Mouse (Mus musculus): ENCODE measurements around the gene Rbms1. TPM values are rescaled to one million over a fixed set of nuclear protein-coding genes. Genes with fewer than 3 reads are reported as not detected.

Gene Rbms1
- polyA plus RNA-seq, 1 experiment from 2014 or later = 65.2 TPM

DNA sequence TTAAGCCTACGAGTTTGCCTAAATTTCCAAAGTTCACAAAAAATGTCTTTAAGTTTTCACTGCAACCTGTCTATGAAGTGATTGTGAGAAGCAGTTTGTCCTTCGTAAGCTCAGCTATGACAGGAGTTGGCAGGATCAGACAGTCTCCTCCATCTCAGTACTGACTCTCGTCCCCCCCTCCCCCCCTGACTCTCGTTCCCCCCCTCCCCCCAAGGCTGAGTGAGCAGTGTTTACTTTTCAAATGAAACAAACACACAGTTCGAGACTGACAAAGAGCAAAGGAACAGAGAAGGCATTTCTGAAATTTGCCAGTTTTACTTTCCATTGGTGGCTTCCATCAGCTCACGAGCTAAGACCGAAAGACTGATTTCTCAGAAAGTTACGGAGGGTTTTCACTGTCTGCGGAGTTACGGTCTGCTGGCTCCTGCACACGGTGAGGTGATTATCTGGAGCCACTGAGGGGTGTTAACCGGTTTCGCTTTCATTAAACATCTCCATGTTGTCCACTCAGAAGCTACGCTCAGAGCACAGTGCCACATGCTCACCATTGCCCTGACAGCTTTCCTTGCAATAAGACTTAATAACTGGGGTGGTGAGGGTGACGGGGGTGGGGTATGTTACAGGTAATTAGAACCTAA, 162.0 kb downstream of the Rbms1 start:
- Histone ChIP-seq H3K9me3 (replicated peaks) (no peaks in the 10 kb centered on the region), H3K4me3 (replicated peaks) (no peak overlapping the region), H3K4me1 (peaks cover 38% of the 10 kb centered on the region), H3K27ac (replicated peaks) (no peak overlapping the region), H3K9ac (replicated peaks) (no peak overlapping the region), H3K27me3 (replicated peaks) (no peaks in the 10 kb centered on the region), H3K4me2 (0 out of 2 replicates have a peak overlapping the region, but pooled peaks have one; percentile 19), H3K36me3 (no peaks in the 10 kb centered on the region)
- no peak for ATAC-seq (ENCODE audit: low FRiP score)
- 40% methylated on average over 15 of the region's 15 CpGs for WGBS

DNA sequence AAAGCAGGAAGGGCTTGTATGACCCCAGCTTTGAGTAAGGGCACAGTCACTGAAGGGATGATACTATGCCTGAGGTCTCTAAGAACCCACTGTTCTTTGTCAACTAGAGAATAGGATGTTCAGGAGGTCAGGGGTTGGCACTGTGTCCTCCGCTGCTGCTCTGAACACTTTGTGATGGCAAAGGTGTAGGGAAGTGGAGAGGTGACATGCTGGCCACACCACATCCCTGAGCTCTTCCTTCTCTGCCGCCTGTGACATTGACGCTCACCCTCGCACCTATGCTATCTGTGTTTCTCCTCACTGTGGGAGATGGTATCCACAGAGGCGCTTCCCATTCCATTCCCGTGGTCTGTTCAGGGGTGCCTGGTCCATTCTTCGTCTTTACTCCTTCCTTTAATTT, 163.2 kb downstream of the Rbms1 start:
- Histone ChIP-seq H3K4me1 (peaks cover 37% of the 10 kb centered on the region), H3K4me3 (replicated peaks) (no peak overlapping the region), H3K9me3 (replicated peaks) (no peaks in the 10 kb centered on the region), H3K9ac (replicated peaks) (no peak overlapping the region), H3K36me3 (no peaks in the 10 kb centered on the region), H3K4me2 (no peak overlapping the region), H3K27me3 (replicated peaks) (no peaks in the 10 kb centered on the region), H3K27ac (replicated peaks) (no peak overlapping the region)
- no peak for ATAC-seq (ENCODE audit: low FRiP score)
- WGBS = 90% methylated on average over 7 of the region's 7 CpGs

DNA sequence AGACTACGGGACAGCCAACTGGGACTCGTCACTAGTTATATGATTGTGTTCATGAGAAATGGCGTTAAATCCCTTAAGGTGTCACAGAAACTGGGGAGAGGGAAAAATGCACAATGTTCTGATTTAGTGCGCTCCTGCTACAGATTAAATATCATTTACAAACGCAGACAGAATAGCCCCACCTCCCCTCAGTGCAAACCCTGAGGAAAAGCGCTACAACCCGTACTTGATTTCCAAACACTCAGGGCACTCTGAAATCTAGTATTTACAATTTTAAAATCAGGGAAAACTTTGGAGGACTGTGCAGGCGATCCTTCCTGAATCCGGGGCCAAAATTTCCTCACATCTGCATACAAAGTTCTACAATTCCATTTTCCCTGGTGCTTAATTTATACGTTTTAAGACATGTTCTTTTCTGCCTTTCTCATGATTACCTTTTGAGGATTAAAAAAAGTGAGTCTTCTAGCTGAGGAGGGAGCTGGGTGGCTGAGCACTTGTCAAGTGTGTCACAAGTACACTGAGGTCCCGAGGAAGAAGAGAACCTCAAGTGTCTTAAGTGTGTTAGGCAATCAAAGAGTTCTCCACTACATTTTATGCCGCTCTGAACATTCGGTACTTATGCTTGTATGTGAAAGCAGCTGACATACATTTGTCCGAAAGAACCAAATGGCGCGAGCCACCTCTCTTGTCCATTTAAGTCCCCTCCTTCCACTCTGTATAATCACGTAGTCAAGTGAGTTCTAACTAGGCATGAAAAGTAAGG, 164.0 kb downstream of the Rbms1 start:
- no peak overlapping the region for H3K9ac ChIP-seq (replicated peaks)
- no peaks in the 10 kb centered on the region for H3K27me3 ChIP-seq (replicated peaks)
- H3K27ac ChIP-seq (replicated peaks) = no peak overlapping the region
- ATAC-seq (ENCODE audit: low FRiP score) = no peak
- no peaks in the 10 kb centered on the region for H3K9me3 ChIP-seq (replicated peaks)
- peaks cover 31% of the 10 kb centered on the region for H3K4me1 ChIP-seq
- 77% methylated on average over 17 of the region's 17 CpGs for whole genome bisulfite sequencing
- no peak overlapping the region for H3K4me2 ChIP-seq
- H3K36me3 ChIP-seq = no peaks in the 10 kb centered on the region
- H3K4me3 ChIP-seq (replicated peaks) = no peak overlapping the region

DNA sequence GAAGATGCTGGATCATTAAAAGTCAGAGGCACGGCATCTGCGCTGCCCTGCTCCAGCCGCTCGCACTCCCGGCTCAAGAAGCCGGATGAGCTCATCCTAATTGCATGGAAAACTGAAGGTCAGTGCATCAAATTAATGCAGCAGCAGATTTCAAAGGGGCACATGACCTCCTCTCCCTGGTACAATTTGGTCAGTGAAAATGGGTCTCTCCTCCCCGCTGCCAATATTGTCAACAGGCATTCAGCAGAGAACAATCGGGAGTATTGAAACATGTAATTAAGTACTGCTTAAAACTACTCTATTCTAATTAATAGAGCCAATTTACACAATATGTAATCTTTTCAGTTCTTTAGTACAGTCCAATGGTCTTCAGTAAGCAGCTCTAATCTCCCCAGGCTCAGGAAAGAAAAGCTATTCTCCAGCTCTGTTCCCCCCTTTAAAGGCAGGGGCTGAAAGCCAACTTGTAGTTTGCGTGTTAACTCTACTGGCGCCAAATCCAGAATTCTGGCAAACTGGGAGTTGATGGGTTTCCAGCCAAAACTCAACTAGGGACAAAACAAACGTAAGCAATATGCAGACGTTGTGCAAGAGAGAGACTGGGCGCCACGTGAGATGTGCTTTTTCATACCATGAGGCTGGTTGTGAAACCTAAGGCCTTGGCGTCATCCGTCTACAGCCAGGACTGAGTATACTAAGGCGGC, 165.9 kb downstream of the Rbms1 start:
- Histone ChIP-seq H3K4me3 (replicated peaks) (no peak overlapping the region), H3K36me3 (no peaks in the 10 kb centered on the region), H3K4me2 (peak overlapping the region; percentile 13; the same call in 1 of the 2 replicates), H3K4me1 (peaks cover 31% of the 10 kb centered on the region), H3K9ac (replicated peaks) (no peak overlapping the region), H3K27ac (replicated peaks) (peak overlapping the region; percentile 61; the same call in 1 of the 2 replicates), H3K27me3 (replicated peaks) (no peaks in the 10 kb centered on the region), H3K9me3 (replicated peaks) (no peaks in the 10 kb centered on the region)
- peak; percentile 55 for ATAC-seq (ENCODE audit: low FRiP score)
- 47% methylated on average over 17 of the region's 17 CpGs for WGBS

DNA sequence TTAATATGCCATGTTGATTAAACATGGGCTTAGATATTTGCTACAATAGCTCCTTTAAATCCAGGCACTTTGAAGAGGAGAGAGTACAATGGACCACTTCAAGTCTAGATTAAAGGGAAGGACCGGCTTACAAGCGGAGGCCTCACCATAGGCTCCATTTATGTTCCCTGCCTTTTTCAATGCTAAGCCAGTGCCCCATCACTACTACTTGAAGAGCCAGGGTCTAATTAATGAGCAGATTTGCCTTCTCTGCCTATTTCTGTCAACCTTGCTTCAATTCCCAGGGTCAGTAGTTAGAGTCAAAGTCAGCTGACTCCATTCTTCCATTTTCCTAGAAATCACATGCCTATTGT, 166.4 kb downstream of the Rbms1 start:
- no peak overlapping the region for H3K9ac ChIP-seq (replicated peaks)
- ATAC-seq (ENCODE audit: low FRiP score) = peak; percentile 34; the same call in 1 of the 2 replicates
- H3K36me3 ChIP-seq = no peaks in the 10 kb centered on the region
- peak overlapping the region; percentile 52; the same call in 1 of the 2 replicates for H3K27ac ChIP-seq (replicated peaks)
- peaks cover 28% of the 10 kb centered on the region for H3K4me1 ChIP-seq
- 18% methylated on average over 2 of the region's 2 CpGs for whole genome bisulfite sequencing
- H3K27me3 ChIP-seq (replicated peaks) = no peaks in the 10 kb centered on the region
- peak overlapping the region; percentile 13; the same call in 1 of the 2 replicates for H3K4me2 ChIP-seq
- H3K4me3 ChIP-seq (replicated peaks) = no peak overlapping the region
- no peaks in the 10 kb centered on the region for H3K9me3 ChIP-seq (replicated peaks)

DNA sequence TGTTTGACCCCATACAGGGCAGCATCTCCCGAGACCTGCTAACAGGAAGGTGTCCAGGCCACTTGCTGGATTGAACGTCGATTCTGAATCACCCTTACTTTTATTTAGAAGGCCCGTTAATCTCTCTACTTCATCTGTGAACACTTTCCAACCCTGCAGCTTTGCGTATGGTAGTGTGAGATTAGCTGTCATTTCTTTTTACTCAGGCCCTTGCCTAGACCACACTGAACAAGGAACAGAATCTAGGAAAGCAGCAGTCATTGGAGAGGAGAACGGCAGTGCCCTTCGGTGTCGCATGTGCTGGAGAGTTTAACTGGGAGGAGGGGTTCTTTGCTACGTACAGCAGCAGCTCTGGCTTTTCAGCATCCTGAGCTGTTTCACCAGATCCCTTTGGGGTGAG, 167.1 kb downstream of the Rbms1 start:
- Histone ChIP-seq H3K27me3 (replicated peaks) (no peaks in the 10 kb centered on the region), H3K4me3 (replicated peaks) (no peak overlapping the region), H3K27ac (replicated peaks) (no peak overlapping the region), H3K36me3 (no peaks in the 10 kb centered on the region), H3K4me2 (no peak overlapping the region), H3K9ac (replicated peaks) (no peak overlapping the region), H3K4me1 (peaks cover 22% of the 10 kb centered on the region), H3K9me3 (replicated peaks) (no peaks in the 10 kb centered on the region)
- WGBS = 73% methylated on average over 9 of the region's 9 CpGs
- no peak for ATAC-seq (ENCODE audit: low FRiP score)

DNA sequence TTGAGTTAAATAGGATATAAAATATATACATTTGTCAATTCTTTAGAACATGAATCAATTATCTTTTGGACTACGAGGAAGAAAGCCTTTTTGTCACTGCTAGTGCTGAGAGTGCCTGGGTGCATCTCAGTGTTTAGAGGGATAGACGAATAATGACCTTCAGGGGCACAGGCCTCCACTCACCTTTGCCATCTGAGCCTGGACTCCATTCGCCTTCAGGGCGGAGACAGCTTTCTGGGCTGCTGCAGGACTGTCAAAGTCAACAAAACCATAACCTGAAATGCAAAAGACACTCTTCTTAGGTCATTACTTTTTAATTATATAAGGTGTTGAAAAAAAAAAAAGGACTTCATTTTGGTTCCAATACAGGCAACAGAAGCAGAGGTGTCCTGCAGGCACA, 170.5 kb downstream of the Rbms1 start:
- H3K4me1 ChIP-seq = peaks cover 18% of the 10 kb centered on the region
- 82% methylated on average over 4 of the region's 4 CpGs for WGBS
- no peak for ATAC-seq (ENCODE audit: low FRiP score)
- no peaks in the 10 kb centered on the region for H3K36me3 ChIP-seq
- no peak overlapping the region for H3K27ac ChIP-seq (replicated peaks)
- H3K4me2 ChIP-seq = no peak overlapping the region
- no peaks in the 10 kb centered on the region for H3K27me3 ChIP-seq (replicated peaks)
- H3K9me3 ChIP-seq (replicated peaks) = no peaks in the 10 kb centered on the region
- H3K9ac ChIP-seq (replicated peaks) = no peak overlapping the region
- no peak overlapping the region for H3K4me3 ChIP-seq (replicated peaks)

DNA sequence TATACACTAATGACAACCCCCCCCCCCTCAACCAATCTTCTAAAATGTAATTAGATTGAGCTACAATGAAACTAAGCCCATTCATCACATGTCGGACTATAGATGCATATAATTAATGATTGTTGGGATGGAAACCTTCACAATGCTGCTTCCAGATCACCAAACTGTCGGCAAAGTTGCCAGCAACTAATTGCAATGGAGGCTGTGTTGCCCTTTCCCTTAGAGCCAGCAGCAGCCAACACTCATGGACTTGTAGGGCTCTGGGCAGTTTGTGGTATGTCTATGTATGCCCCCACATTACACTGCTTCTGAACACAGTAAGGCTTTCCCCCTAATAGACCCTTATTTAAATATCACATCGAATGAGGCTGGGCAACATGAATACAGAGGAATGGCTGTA, 173.9 kb downstream of the Rbms1 start:
- Histone ChIP-seq H3K9me3 (replicated peaks) (no peaks in the 10 kb centered on the region), H3K36me3 (no peaks in the 10 kb centered on the region), H3K27ac (replicated peaks) (no peak overlapping the region), H3K9ac (replicated peaks) (no peak overlapping the region), H3K4me2 (no peak overlapping the region), H3K4me3 (replicated peaks) (no peak overlapping the region), H3K4me1 (peaks cover 9% of the 10 kb centered on the region; the same call in 1 of the 2 replicates), H3K27me3 (replicated peaks) (no peaks in the 10 kb centered on the region)
- WGBS = 49% methylated on average over 3 of the region's 3 CpGs
- no peak for ATAC-seq (ENCODE audit: low FRiP score)

DNA sequence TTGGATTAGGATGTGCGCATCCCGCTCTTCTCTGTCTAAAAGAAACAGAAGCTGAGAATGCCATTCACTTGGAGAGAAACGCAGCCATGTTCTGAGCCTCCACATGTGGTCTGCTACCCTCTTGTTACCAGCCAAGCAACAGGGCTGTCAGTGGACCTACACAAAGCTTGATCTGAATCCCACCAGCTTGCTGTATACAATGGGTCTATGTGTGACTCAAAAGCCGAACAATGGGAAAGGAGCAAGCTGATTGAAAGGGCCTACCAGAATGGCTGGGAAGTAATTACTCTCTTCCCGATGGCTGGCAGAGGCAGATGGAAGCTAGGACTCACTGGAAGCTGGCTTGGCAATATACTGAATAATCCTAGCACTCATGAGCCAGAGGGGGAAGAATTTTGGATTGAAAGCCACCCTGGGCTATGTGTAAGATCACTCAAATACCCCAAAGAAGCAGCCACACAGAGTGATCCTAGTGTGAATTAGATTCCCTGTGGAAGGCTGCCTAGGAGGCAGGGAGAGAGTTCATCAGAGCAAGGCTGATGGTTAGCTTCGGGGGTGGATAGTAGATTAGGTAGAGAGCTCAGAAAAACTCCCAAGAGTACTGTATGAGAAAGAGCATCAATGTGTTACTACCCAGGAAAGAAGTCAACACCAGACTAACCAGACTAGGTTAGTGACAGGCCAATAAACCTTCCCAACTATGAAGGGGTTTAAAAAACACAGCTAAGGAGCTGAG, 174.7 kb downstream of the Rbms1 start:
- 33% methylated on average over 6 of the region's 6 CpGs for WGBS

DNA sequence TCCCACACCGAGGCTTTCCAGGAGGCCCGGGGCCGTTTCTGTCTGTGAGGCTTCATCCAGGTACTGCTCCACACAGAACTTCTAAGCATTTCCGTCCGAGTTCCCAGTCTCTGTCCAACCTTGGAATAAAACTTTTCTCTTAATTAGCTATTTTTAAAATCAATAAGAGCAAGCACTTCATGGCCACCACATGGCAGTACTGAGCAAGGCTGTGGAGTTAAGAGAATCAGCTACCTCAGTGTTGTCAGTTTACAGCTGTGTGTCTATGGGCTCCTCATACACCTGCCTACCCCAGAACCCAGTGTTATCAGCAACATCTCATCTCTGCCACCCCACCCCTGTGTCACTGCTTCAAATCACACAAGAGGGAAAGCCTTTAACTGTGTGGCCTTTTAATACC, 175.9 kb downstream of the Rbms1 start:
- Histone ChIP-seq H3K4me2 (no peak overlapping the region), H3K4me1 (peaks cover 9% of the 10 kb centered on the region; the same call in 1 of the 2 replicates), H3K36me3 (no peaks in the 10 kb centered on the region), H3K27me3 (replicated peaks) (no peaks in the 10 kb centered on the region), H3K9me3 (replicated peaks) (no peaks in the 10 kb centered on the region), H3K4me3 (replicated peaks) (no peak overlapping the region), H3K9ac (replicated peaks) (no peak overlapping the region), H3K27ac (replicated peaks) (no peak overlapping the region)
- ATAC-seq (ENCODE audit: low FRiP score) = no peak
- WGBS = 96% methylated on average over 5 of the region's 5 CpGs

More for the DNA sequence above, 174.7 kb downstream of the Rbms1 start:
- H3K4me3 ChIP-seq (replicated peaks) = no peak overlapping the region
- peak overlapping the region; percentile 13; the same call in 1 of the 2 replicates for H3K27ac ChIP-seq (replicated peaks)
- no peak overlapping the region for H3K9ac ChIP-seq (replicated peaks)
- no peaks in the 10 kb centered on the region for H3K36me3 ChIP-seq
- H3K27me3 ChIP-seq (replicated peaks) = no peaks in the 10 kb centered on the region
- H3K4me2 ChIP-seq = no peak overlapping the region
- no peaks in the 10 kb centered on the region for H3K9me3 ChIP-seq (replicated peaks)
- peaks cover 9% of the 10 kb centered on the region; the same call in 1 of the 2 replicates for H3K4me1 ChIP-seq
- peak; percentile 53; the same call in 1 of the 2 replicates for ATAC-seq (ENCODE audit: low FRiP score)

DNA sequence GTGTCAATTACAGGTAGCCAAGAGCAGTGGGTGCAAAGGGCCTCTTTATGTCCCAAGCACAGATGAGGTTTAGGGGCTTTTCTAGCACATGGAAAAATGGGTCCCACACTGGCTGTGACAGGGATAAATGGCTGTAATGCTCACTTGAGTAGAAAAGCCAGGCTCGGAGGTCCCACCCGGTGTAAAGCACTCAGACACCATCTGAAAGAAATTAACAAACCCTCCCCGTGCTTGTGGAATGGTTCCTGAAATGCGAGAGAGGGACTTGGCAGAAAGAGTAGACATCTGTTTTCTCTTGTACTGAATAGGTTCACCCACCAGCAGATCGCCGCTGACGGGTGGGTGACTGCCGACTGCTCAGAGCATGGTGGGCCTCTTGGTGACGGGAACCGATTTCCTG, 176.7 kb downstream of the Rbms1 start:
- Histone ChIP-seq H3K4me3 (replicated peaks) (no peak overlapping the region), H3K36me3 (no peaks in the 10 kb centered on the region), H3K9me3 (replicated peaks) (no peaks in the 10 kb centered on the region), H3K4me2 (no peak overlapping the region), H3K4me1 (peaks cover 9% of the 10 kb centered on the region; the same call in 1 of the 2 replicates), H3K27me3 (replicated peaks) (no peaks in the 10 kb centered on the region), H3K27ac (replicated peaks) (no peak overlapping the region), H3K9ac (replicated peaks) (no peak overlapping the region)
- WGBS = 42% methylated on average over 10 of the region's 10 CpGs
- ATAC-seq (ENCODE audit: low FRiP score) = no peak; the same call in 1 of the 2 replicates

Data from neural tube, embryonic 15.5 days (tissue).